Mouse (Mus musculus) lung, adult 2 months (tissue): ENCODE data around the gene Rora.

Experiments used
- CTCF ChIP-seq: fragments of 200-500 bp; IDR thresholded peaks from 2 replicates; pipeline ENCODE4 v1.5.1; 2011; ENCODE audit warnings: mild to moderate bottlenecking, low read length, control low read depth; ENCODE audit not compliant: insufficient read depth
- POLR2A ChIP-seq: fragments of 200-500 bp; IDR thresholded peaks from 2 replicates; pipeline ENCODE4 v1.6.1; 2011; ENCODE audit warnings: low read depth, mild to moderate bottlenecking, control low read depth, low read length, borderline replicate concordance; ENCODE audit errors: extremely low read depth

DNA sequence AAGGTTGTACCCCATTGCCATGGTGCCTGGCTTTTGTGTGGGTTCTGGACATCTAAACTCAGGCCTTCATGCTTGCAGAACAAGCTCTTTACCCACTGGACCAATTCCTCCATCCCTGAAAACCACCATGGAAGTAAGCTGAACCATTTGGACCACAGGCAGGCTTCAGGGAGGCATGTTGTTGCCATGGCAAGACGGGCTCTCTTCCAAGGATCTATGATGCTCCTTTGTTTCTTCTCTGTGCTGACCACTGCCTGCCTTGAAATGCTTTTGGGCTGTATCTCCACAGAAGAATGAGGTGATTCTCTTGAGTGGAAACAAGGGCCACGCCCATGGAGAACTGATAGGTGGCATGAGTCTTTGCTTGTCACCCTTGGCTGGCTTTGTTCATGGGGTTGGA is 473.0 kb downstream of the Rora start:
- TF ChIP-seq CTCF (no peak), POLR2A (no peak)
